Mouse (Mus musculus) bone marrow, adult 2 months (tissue): ENCODE measurements around the gene Parvb.

Experiments used
- CTCF ChIP-seq: fragments of 200-500 bp; IDR thresholded peaks from 2 replicates; pipeline ENCODE4 v1.5.1; 2011; ENCODE audit warnings: low read length, control low read depth; ENCODE audit not compliant: control insufficient read depth, insufficient read depth
- POLR2A ChIP-seq: fragments of 200-500 bp; IDR thresholded peaks from 2 replicates; pipeline ENCODE4 v1.6.1; 2011; ENCODE audit warnings: low read depth, mild to moderate bottlenecking, control low read depth, low read length, borderline replicate concordance; ENCODE audit not compliant: control insufficient read depth

DNA sequence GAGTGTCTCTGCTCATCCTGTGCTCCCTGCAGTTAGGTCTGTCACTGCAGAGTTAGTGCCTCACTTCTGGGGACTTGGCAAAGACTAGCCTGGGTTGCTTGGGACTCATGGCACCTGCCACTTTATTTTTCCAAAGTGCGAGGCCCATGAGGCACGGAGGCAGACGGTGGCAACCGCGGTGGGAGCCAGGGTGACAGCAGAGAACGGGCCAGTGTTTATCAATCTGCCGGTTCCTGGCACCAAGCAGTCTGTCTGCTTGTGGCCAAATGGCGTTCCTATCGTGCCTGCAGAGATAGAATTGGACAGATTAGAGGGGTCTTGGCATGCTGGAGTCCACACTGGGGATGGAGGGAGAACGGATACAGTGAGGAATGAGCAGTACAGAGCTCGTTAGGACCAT, 78.4 kb downstream of the Parvb start:
- TF ChIP-seq POLR2A, result no peak
- no peak for TF ChIP-seq CTCF
